8 mouse cellular contexts compared by ENCODE assay signal in genomic region chr8:86882568-86883478, GRCm38 (mm10). TPM values are rescaled to one million over a fixed set of nuclear protein-coding genes. Genes with fewer than 3 reads are reported as not detected.
DNase-seq lines count a peak whose midpoint lies in the region; ATAC-seq and TF ChIP-seq lines count a peak whose summit lies in the region.

No protein-coding gene starts in this region.

- peak overlapping the region; percentile 39 for H3K9ac ChIP-seq in heart, adult 2 months (ENCODE audit: low read depth, low read length)
- peak overlapping the region; percentile 88 for H3K9ac ChIP-seq in forebrain, embryonic 13.5 days
- no peak overlapping the region for H3K9ac ChIP-seq in liver, embryonic 15.5 days

- ATAC-seq in forebrain, embryonic 13.5 days = no peak
- no peak for ATAC-seq in liver, embryonic 15.5 days (ENCODE audit: insufficient read depth)

- H3K4me3 ChIP-seq in heart, adult 2 months = peak overlapping the region; percentile 5; the same call in 1 of the 2 replicates
- H3K4me3 ChIP-seq in forebrain, embryonic 13.5 days = peak overlapping the region; percentile 95
- H3K4me3 ChIP-seq in liver, embryonic 15.5 days (replicated peaks) = peak overlapping the region; percentile 93
- H3K4me3 ChIP-seq in thymus, adult 2 months (ENCODE audit: control insufficient read depth, insufficient read depth, low read length) = no peak overlapping the region

- intact Hi-C loops in heart, adult 2 months (cut with DNase I) = loop anchor here (5.0 kb wide), 1 partner anchor 261 kb away; the partner anchor contains the start of gene Lonp2

- TF ChIP-seq EP300 in heart, adult 2 months (IDR thresholded peaks at IDR 0.05; ENCODE audit: insufficient read depth, low read depth, low read length) = no peak

- H3K4me2 ChIP-seq in forebrain, embryonic 13.5 days = peak overlapping the region; percentile 84
- H3K4me2 ChIP-seq in liver, embryonic 15.5 days = peak overlapping the region; percentile 88

- H3K4me1 ChIP-seq in heart, adult 2 months (ENCODE audit: control insufficient read depth, insufficient read depth, low read length) = peaks cover 24% of the 10 kb centered on the region
- H3K4me1 ChIP-seq in forebrain, embryonic 13.5 days = peaks cover 31% of the 10 kb centered on the region
- H3K4me1 ChIP-seq in liver, embryonic 15.5 days (replicated peaks) = peaks cover 50% of the 10 kb centered on the region
- H3K4me1 ChIP-seq in thymus, adult 2 months (replicated peaks; ENCODE audit: control insufficient read depth, insufficient read depth, low read length) = peaks cover 12% of the 10 kb centered on the region

- no peaks in the 10 kb centered on the region for H3K27me3 ChIP-seq in heart, adult 2 months (ENCODE audit: control insufficient read depth, insufficient read depth, low read length)
- no peaks in the 10 kb centered on the region for H3K27me3 ChIP-seq in forebrain, embryonic 13.5 days
- H3K27me3 ChIP-seq in liver, embryonic 15.5 days = no peaks in the 10 kb centered on the region; the same call in 1 of the 2 replicates
- no peaks in the 10 kb centered on the region for H3K27me3 ChIP-seq in thymus, adult 2 months (ENCODE audit: control insufficient read depth, insufficient read depth, low read length)

- H3K36me3 ChIP-seq in heart, adult 2 months (ENCODE audit: control insufficient read depth, insufficient read depth, low read length) = peaks cover 8% of the 10 kb centered on the region
- H3K36me3 ChIP-seq in forebrain, embryonic 13.5 days (ENCODE audit: poor library complexity, severe bottlenecking) = peaks cover 7% of the 10 kb centered on the region
- H3K36me3 ChIP-seq in liver, embryonic 15.5 days (replicated peaks) = 0 out of 2 replicates have a peak, but pooled peaks cover 6% of the 10 kb centered on the region
- no peaks in the 10 kb centered on the region for H3K36me3 ChIP-seq in thymus, adult 2 months (ENCODE audit: control insufficient read depth, insufficient read depth, low read length)

- peak overlapping the region; percentile 53 for H3K27ac ChIP-seq in heart, adult 2 months
- no peak overlapping the region for H3K27ac ChIP-seq in forebrain, embryonic 13.5 days
- no peak overlapping the region for H3K27ac ChIP-seq in liver, embryonic 15.5 days (replicated peaks)
- H3K27ac ChIP-seq in thymus, adult 2 months (ENCODE audit: control insufficient read depth, insufficient read depth, low read length) = no peak overlapping the region

- 47% methylated on average over 11 of the region's 11 CpGs for WGBS in heart, adult 2 months
- 77% methylated on average over 11 of the region's 11 CpGs for WGBS in forebrain, embryonic 13.5 days
- 71% methylated on average over 11 of the region's 11 CpGs for WGBS in liver, embryonic 15.5 days (ENCODE audit: insufficient replicate concordance)
- WGBS in thymus, adult 2 months = 86% methylated on average over 11 of the region's 11 CpGs

- no peak for TF ChIP-seq POLR2A in heart, adult 2 months (IDR thresholded peaks at IDR 0.05; ENCODE audit: insufficient read depth, low read depth, low read length)
- no peak for TF ChIP-seq POLR2A in thymus, adult 2 months (IDR thresholded peaks at IDR 0.05; ENCODE audit: control insufficient read depth, extremely low read depth, insufficient read depth, low read length, poor library complexity)

- DNase-seq in heart, adult 2 months = no peak
- DNase-seq in heart, adult 11 months = no peak
- DNase-seq in CD4-positive helper T cell, adult 2 months (ENCODE audit: low read depth, low spot score) = peak; percentile 30
- no peak for DNase-seq in frontal cortex, adult 2 months (ENCODE audit: extremely low spot score in 1 of 2, low spot score in 1 of 2)
- DNase-seq in cerebellum, postnatal 4 days (ENCODE audit: low spot score in 2 of 2) = no peak
- DNase-seq in thymus, adult 2 months = no peak

- TF ChIP-seq CTCF in heart, adult 2 months (IDR thresholded peaks at IDR 0.05) = no peak
- TF ChIP-seq CTCF in thymus, adult 2 months (IDR thresholded peaks at IDR 0.05; ENCODE audit: borderline replicate concordance, control insufficient read depth, extremely low read depth, insufficient read depth, low read length, poor library complexity) = no peak

- no peaks in the 10 kb centered on the region for H3K9me3 ChIP-seq in forebrain, embryonic 13.5 days (replicated peaks)
- H3K9me3 ChIP-seq in liver, embryonic 15.5 days (replicated peaks) = no peaks in the 10 kb centered on the region

- peaks cover 4% of the 10 kb centered on the region; the same call in 1 of the 2 replicates for H3K79me2 ChIP-seq in heart, adult 2 months (replicated peaks; ENCODE audit: control insufficient read depth, insufficient read depth, low read length)

RNA-seq across cellular contexts. Expression of gene N4bp1, which starts 2.2 kb away (rescaled TPM):
- total RNA-seq in heart, adult 2 months (2021) = 10 to 100 TPM; 17.1 to 18.1 TPM
- 8.9 and 12.7 TPM in 2 replicates for polyA plus RNA-seq in heart, adult 2 months (2012; rRNA removed)
- 9.8 and 10.9 TPM in 2 replicates for polyA plus RNA-seq in forebrain, embryonic 13.5 days (2015; fragmentation: Nextera tagmentation; extraction: Ambion mirVana)
- polyA plus RNA-seq in liver, embryonic 15.5 days (2015; fragmentation: Nextera tagmentation; extraction: Ambion mirVana) = 2.3 and 2.6 TPM in 2 replicates
- 18.7 and 19.1 TPM in 2 replicates for polyA plus RNA-seq in frontal cortex, adult 2 months (2012; rRNA removed)
- polyA plus RNA-seq in thymus, adult 2 months (2012; rRNA removed) = 17.2 and 17.3 TPM in 2 replicates
